Mouse (Mus musculus) forebrain, embryonic 10.5 days (tissue): ENCODE results near the gene Rarg. TPM values are rescaled to one million over a fixed set of nuclear protein-coding genes. Genes with fewer than 3 reads are reported as not detected.
A peak's percentile ranks its signal among the peaks of the same experiment; 100 is the strongest.

ENCODE experiments used
- DNase-seq: peaks from one replicate; pipeline ENCODE4 v3.0.0-alpha.2; 2017; ENCODE audit warnings: low spot score; ENCODE audit errors: extremely low spot score
- H3K27ac ChIP-seq: fragments of 300-500 bp; sonication (generic); 2 replicates; pipeline ENCODE4 v1.5.1; 2016; ENCODE audit warnings: mild to moderate bottlenecking
- H3K27me3 ChIP-seq: fragments of 300-500 bp; sonication (generic); 2 replicates; pipeline ENCODE4 v1.6.1; 2016; ENCODE audit warnings: mild to moderate bottlenecking; ENCODE audit not compliant: poor library complexity, severe bottlenecking
- H3K36me3 ChIP-seq: fragments of 300-500 bp; sonication (generic); replicated peaks from 2 replicates; pipeline ENCODE4 v1.6.1; 2016; ENCODE audit warnings: mild to moderate bottlenecking, moderate library complexity
- H3K4me1 ChIP-seq: fragments of 300-500 bp; sonication (generic); 2 replicates; pipeline ENCODE4 v1.6.1; 2016
- H3K4me3 ChIP-seq: fragments of 300-500 bp; sonication (generic); 2 replicates; pipeline ENCODE4 v1.5.1; 2016; ENCODE audit warnings: mild to moderate bottlenecking, moderate library complexity
- H3K9me3 ChIP-seq: fragments of 300-500 bp; sonication (generic); 2 replicates; pipeline ENCODE4 v1.6.1; 2016; ENCODE audit warnings: mild to moderate bottlenecking, moderate library complexity
- WGBS: fragments of 180-500 bp; shearing (Covaris S2); methylation state at CpG from one replicate; pipeline ENCODE4 v1.1.7; 2016; 5-methylcytosine and 5-hydroxymethylcytosine counted together
- polyA plus RNA-seq: library from polyadenylated mRNA; unstranded; fragments of >200 nt; fragmentation: Nextera tagmentation; extraction: Ambion mirVana; gene quantifications from 2 replicates; pipeline ENCODE4 v1.2.1, GENCODE M21; 2016

Rarg gene
- polyA plus RNA-seq, 1 experiment from 2014 or later, result 27.5 TPM

DNA sequence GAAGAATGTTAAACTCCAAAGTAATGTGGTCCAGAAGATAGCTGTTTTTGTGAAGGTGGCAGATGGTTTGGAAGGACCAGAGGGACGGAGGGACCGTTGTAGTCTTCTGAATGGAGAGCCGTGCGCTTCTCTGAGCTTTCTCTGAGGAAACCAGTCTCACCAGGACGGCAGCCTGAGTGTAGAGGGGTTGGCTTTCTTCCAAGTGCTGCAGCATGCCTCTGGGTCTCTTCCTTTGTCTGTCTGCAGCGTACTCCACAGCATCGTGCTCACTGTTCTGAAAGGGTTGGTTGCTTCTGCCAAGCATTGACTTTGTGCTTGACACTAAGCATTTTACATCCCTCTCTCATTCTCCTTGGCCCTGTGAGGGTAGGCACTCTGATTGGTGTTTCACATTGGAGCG is 51.5 kb downstream of the Rarg start:
- Histone ChIP-seq H3K9me3 (no peaks in the 10 kb centered on the region), H3K4me3 (peak overlapping the region; percentile 86), H3K27ac (peak overlapping the region; percentile 26), H3K4me1 (peaks cover 35% of the 10 kb centered on the region), H3K27me3 (no peaks in the 10 kb centered on the region), H3K36me3 (peaks cover 63% of the 10 kb centered on the region)
- 86% methylated on average over 8 of the region's 8 CpGs for WGBS
- DNase-seq, result no peak

DNA sequence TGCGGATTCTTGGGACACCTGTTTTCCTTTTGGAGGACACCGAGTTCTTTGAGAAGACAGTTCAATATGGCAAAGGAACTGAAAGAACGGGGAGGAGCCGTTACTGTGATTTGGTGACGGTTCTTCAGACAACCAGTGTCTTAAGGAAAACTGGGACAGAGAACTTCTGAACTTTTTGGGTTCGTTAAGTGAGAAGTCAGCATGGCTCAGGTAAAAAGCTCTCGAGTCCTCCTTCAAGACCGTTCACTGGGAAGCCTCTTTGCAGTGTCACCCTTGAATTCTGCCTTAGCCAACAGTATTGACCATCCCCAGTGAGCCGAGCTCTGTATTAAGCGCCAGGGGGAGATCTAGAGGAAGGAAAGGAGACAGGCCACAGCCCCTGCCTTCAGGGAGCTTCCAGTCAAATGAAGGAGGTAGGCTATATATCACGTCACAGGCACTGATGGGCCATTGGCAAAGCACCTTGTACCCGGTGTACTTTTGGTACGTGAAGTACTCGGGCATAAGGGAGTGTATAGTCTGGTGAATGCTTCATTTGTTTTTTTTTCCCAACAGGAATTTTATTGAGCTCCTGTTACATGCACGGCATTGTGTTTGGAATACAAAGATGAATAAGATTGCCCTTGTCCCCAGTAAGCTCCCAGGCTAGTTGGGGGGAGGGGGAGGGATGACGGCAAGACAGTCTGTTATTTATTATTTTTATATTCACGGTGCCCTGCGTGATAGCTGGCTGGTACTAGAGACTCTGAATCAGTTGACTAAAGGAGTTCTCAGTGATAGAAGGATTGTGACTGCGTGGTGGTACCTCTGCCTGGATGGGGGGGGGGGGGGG is 52.4 kb downstream of the Rarg start, which contains the start of gene Csad:
Gene Csad (minus strand): TSS at position 51 of the 832 bp plus-strand sequence.
- Histone ChIP-seq H3K9me3 (no peaks in the 10 kb centered on the region), H3K4me3 (peak within 1 kb of the TSS; percentile 86), H3K27me3 (no peaks in the 10 kb centered on the region), H3K4me1 (peaks cover 35% of the 10 kb centered on the region), H3K27ac (peak within 1 kb of the TSS; percentile 99), H3K36me3 (peaks cover 59% of the 10 kb centered on the region)
- WGBS, result 76% methylated on average over 19 of the region's 19 CpGs
- no peak for DNase-seq

DNA sequence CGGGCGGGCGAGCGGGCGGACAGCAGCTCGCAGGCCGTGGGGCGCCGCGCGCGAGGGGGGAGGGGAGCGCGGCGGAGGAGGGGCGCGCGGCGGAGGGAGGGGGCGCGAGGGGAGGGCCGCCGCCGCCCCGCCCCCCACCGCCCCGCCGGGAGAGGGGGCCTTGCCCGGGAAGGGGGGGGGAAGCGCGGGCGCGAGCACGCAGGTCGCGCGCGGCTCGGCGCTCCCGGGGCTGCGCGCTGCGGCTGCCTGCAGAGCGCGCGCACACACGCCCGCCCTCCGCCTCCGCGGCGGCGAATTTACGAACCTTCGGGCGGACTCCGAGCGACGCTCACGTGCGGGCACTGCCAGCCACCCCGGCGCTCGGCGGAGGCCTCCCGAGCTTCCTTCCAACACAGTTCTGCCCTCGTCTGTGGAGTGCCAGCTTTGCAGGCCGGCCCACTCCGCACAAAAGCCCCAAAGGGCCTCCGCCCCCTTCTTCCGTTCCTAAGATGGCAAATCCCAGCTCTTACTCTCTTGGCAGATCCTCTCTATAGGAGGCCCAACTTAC is 53.4 kb downstream of the Rarg start:
- peaks cover 49% of the 10 kb centered on the region for H3K36me3 ChIP-seq
- peak; percentile 67 for DNase-seq
- under 1% methylated on average over 39 of the region's 72 CpGs for WGBS
- peak overlapping the region; percentile 86 for H3K4me3 ChIP-seq
- peak overlapping the region; percentile 99 for H3K27ac ChIP-seq
- H3K27me3 ChIP-seq, result no peaks in the 10 kb centered on the region
- H3K4me1 ChIP-seq, result peaks cover 35% of the 10 kb centered on the region
- H3K9me3 ChIP-seq, result no peaks in the 10 kb centered on the region

DNA sequence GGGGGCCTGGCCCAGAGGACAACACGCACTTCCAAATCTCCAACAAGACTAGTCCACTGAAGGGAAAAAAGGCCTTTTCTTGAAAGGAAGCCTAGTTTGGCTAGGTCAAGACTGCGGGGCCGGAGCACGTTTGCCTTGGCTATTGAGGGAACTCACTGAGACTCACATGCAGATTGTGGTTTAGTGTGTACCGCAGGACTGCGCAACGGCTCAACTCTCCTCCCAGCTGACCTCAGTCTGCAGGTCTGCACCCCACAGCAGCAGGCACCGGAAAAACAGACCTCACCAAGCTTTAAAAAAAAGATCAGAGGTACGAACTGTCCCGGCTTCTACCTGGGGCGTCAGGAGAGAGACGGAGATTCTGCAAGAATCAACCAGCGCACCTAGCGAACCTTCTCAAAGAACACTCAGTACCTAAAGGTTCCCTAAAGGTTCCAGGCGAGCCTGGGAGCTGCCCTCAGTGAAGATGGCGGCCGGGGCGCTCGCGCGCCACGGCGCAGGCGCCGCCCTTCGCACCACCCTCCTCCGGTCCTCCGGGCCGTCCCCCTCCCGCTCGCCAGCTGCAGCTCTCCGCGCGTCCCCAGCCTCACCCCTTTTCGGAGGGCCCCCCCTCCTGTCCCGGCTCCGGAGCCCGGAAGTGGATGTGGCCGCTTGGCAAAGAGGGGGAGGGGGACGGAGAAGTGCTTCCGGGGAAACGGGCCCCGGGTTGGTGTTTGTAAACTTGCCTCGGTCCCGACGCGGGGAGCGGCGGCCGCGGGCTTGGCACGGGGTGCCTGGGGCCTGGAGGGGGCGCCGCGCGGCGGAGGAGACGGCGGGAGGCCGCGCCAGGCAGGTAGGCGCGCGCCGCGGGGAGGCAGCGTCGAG is 54.1 kb downstream of the Rarg start, which contains the start of gene Zfp740:
Gene Zfp740 (plus strand): TSS at position 279 of the 864 bp plus-strand sequence.
- WGBS, result 1% methylated on average over 67 of the region's 68 CpGs
- Histone ChIP-seq H3K4me1 (peaks cover 35% of the 10 kb centered on the region), H3K36me3 (peaks cover 42% of the 10 kb centered on the region), H3K4me3 (peak within 1 kb of the TSS; percentile 86), H3K9me3 (no peaks in the 10 kb centered on the region), H3K27ac (peak within 1 kb of the TSS; percentile 99), H3K27me3 (no peaks in the 10 kb centered on the region)
- DNase-seq, result peak; percentile 96

DNA sequence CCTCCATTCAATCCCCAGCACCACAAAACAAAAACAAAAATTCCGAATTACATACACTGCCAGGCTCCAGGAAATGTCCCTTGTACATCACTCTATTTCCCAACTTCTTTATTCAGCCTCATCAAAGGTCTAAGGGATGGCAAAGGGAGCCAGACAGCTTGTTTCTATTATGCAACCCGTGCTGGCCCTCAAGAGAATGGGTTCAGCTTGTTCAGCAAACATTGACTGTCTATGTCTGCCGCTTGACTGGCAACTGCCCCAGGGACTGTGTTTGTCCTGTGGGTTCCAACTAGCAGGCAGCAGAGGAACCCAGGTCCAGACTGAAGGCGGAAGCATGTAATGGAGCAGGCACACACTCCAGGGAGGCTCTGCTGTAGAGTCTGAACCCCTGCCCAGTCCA is 58.5 kb downstream of the Rarg start:
- H3K27ac ChIP-seq, result no peak overlapping the region
- no peaks in the 10 kb centered on the region for H3K27me3 ChIP-seq
- H3K9me3 ChIP-seq, result no peaks in the 10 kb centered on the region
- H3K4me3 ChIP-seq, result no peak overlapping the region
- 84% methylated on average over 4 of the region's 4 CpGs for WGBS
- H3K36me3 ChIP-seq, result peaks cover 7% of the 10 kb centered on the region; the same call in 1 of the 2 replicates
- DNase-seq, result no peak
- peaks cover 11% of the 10 kb centered on the region for H3K4me1 ChIP-seq

DNA sequence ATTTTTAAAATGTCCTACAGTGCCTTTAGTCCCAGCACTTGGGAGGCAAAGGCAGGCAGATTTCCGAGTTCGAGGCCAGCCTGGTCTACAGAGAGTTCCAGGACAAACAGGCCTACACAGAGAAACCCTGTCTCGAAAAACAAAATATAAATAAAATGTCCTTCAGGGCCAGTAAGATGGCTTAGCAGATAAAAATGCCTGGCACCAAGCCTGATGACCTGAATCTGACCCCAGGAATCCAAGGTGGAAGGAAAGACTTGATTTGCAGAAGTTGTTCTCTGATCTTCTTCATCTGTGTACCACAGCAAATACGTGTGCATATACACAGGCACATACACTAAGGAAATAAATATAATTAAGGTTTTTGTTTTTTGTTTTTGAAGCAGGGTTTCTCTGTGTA is 61.9 kb downstream of the Rarg start:
- no peaks in the 10 kb centered on the region for H3K27me3 ChIP-seq
- H3K9me3 ChIP-seq, result no peaks in the 10 kb centered on the region
- H3K36me3 ChIP-seq, result peaks cover 4% of the 10 kb centered on the region; the same call in 1 of the 2 replicates
- WGBS, result 87% methylated on average over 4 of the region's 4 CpGs
- H3K4me3 ChIP-seq, result no peak overlapping the region
- DNase-seq, result no peak
- H3K27ac ChIP-seq, result no peak overlapping the region
- 0 out of 2 replicates have a peak, but pooled peaks cover 12% of the 10 kb centered on the region for H3K4me1 ChIP-seq

DNA sequence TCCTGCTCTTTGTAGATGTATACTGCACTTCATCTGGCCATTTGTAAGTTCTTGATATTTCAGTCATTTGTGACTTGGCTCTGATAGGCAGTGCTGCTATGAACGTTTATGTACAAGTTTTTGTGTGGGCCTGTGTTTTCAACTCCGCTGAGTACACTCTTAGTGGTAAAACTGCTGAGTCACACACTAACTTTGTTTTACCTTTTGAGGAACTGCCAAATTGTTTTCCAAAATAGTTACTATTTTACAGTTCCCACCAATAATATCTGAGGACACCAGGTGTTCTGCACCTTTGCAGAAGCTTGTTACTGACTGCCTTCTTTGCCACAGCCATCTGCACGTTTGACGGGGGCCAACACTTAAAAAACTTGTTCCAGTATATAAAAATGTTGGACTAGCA is 62.9 kb downstream of the Rarg start:
- 0 out of 2 replicates have a peak, but pooled peaks cover 12% of the 10 kb centered on the region for H3K4me1 ChIP-seq
- no peak overlapping the region for H3K27ac ChIP-seq
- no peak overlapping the region for H3K4me3 ChIP-seq
- H3K27me3 ChIP-seq, result no peaks in the 10 kb centered on the region
- 88% methylated on average over 4 of the region's 4 CpGs for WGBS
- no peaks in the 10 kb centered on the region for H3K9me3 ChIP-seq
- H3K36me3 ChIP-seq, result peaks cover 2% of the 10 kb centered on the region; the same call in 1 of the 2 replicates
- no peak for DNase-seq

DNA sequence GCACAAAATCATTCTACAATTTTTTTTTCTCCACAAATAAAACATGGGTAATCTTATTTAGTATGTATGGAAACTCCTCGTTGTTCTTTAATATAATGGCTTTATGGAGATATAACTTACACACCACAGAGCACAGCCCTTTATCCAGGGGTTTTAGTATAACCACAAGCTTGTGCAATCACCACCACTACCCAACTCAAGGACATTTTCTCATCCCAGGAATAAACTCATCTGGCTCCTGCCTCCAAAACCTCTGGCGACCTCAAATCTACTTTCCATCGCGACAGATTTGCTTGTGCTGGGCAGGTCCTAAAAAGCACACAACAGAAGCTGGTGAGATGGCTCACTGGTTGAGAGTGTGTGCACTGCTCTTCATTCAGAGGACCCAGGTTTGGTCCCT is 63.7 kb downstream of the Rarg start:
- Histone ChIP-seq H3K4me1 (peaks cover 17% of the 10 kb centered on the region), H3K27me3 (no peaks in the 10 kb centered on the region), H3K9me3 (no peaks in the 10 kb centered on the region), H3K27ac (no peak overlapping the region), H3K4me3 (no peak overlapping the region), H3K36me3 (peaks cover 2% of the 10 kb centered on the region; the same call in 1 of the 2 replicates)
- DNase-seq, result no peak
- 92% methylated on average over 4 of the region's 4 CpGs for WGBS

DNA sequence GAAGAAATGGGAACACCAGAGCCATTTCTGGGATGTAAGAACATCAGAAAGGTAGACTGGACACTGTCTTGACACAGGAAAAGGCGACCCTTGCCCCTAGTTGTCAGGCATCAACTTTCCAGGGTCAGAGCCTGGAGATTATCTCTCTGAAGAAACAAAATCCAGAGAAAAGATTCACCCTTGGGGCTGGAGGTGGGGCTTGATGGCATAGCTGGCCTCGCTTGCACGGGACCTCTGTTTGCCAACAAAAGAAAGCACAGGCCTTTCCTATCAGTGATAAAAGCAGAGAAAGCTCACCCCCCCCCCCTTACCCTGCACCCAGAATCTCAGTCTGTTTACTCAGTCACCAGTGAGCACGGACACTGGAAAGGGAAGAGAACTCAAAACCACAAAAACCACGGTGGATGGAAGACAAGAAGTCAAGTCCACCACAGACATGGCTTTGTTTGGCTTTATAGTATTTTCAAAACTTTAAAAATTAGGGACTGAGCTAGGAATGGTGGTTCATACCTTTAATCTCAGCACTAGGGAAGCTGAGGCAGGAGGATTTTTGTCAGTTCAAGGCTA is 64.4 kb downstream of the Rarg start:
- Histone ChIP-seq H3K27me3 (no peaks in the 10 kb centered on the region), H3K36me3 (peaks cover 4% of the 10 kb centered on the region; the same call in 1 of the 2 replicates), H3K27ac (no peak overlapping the region), H3K4me3 (no peak overlapping the region), H3K9me3 (no peaks in the 10 kb centered on the region), H3K4me1 (peaks cover 24% of the 10 kb centered on the region)
- no peak for DNase-seq
- 65% methylated on average over 5 of the region's 5 CpGs for WGBS

DNA sequence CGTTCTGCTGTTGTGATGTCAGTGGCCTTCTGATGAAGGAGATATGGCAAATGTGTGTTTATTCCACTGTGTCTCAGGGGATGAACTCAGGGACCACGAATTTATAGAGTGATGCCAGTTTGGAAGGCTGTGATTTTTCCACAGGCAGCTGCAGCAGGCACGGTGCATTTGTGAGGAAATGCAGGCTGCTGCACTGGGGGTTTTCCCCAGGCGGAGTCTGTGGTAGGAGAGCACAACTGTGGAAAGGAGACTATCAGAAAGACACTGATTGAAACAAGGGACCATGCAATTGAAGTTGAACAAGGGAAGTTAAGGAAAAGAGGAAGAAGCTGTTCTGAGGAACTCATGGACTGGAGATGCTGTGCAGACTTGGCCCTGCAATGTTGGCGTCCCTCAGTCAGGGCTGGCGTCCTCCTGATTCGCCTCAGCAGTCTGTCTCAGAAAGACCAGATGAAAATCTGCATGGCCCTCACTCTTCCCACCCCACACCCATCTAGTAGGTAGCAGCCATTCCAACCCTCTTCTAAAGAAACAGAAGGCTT is 65.0 kb downstream of the Rarg start:
- no peaks in the 10 kb centered on the region for H3K9me3 ChIP-seq
- no peak overlapping the region for H3K4me3 ChIP-seq
- peaks cover 25% of the 10 kb centered on the region for H3K4me1 ChIP-seq
- no peak for DNase-seq
- no peak overlapping the region for H3K27ac ChIP-seq
- 82% methylated on average over 7 of the region's 7 CpGs for WGBS
- peaks cover 5% of the 10 kb centered on the region; the same call in 1 of the 2 replicates for H3K36me3 ChIP-seq
- no peaks in the 10 kb centered on the region for H3K27me3 ChIP-seq

DNA sequence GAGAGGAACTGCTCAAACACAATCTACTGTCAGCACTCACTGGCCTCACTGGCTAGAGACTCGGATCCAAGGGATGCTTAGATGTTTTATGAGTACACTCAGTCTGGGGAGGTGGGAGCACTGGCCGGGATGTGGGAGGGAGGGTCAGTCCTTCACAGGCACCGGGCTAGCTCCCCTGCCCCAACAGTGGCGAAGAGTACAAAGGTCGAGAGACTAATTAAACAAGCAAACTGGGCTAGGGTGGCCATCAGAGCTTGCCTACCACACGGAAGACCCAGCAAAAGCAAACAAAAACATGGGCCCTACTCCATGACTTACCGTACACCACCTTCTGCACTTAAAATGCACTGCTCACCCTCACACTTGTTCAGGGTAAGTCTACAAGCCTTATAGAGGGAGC is 65.6 kb downstream of the Rarg start:
- WGBS, result 80% methylated on average over 7 of the region's 7 CpGs
- Histone ChIP-seq H3K9me3 (no peaks in the 10 kb centered on the region), H3K36me3 (peaks cover 7% of the 10 kb centered on the region; the same call in 1 of the 2 replicates), H3K27me3 (no peaks in the 10 kb centered on the region), H3K27ac (no peak overlapping the region), H3K4me3 (no peak overlapping the region), H3K4me1 (peaks cover 25% of the 10 kb centered on the region)
- no peak for DNase-seq

DNA sequence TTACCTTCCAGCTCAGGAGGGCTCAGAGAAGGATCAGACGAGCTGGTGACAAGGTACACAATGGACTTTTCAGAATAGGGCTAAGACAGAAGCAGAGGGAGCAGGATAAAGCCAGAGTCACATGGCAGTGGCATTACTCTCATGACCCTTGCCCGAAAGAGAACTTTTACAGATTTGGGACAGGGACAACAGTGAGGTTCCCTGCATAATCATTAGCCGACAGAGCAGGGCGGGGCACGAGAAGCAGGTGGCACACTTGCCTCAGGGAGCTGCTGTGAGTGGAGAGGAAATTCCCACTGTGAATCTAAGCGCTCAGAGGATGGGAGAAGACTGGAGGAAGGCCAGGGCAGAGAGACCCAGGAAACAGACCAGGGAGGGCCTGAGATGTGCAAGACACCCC is 68.4 kb downstream of the Rarg start:
- H3K27me3 ChIP-seq, result no peaks in the 10 kb centered on the region
- H3K9me3 ChIP-seq, result no peaks in the 10 kb centered on the region
- no peak overlapping the region for H3K4me3 ChIP-seq
- DNase-seq, result no peak
- peaks cover 25% of the 10 kb centered on the region for H3K4me1 ChIP-seq
- H3K27ac ChIP-seq, result peak overlapping the region; percentile 62; the same call in 1 of the 2 replicates
- H3K36me3 ChIP-seq, result peaks cover 32% of the 10 kb centered on the region
- 66% methylated on average over 6 of the region's 6 CpGs for WGBS
